Mouse (Mus musculus): ENCODE measurements around the gene Gm10309. TPM values are rescaled to one million over a fixed set of nuclear protein-coding genes. Genes with fewer than 3 reads are reported as not detected.

Gm10309 gene
- polyA plus RNA-seq, 1 experiment from 2014 or later = 0.82 TPM

DNA sequence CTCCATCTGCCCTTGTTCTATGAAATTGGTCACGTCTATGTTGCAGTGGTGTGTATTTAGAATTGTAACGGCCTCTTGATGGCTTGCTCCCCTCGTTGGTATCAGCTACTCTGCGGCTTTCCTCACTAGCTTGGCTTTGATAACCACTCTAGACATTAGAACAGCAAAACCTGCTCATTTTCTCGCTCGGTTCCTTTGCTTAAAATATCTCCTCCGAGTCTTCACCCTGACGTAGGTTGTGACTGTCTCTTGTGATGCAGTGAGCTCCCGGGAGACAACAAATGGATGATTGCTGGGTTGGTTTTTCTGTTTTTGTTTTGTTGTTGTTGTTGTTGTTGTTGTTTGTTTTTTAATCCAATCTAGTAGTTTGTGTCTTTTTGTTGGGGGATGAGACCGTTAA lies 24.0 kb upstream of the Gm10309 start:
- 83% methylated on average over 10 of the region's 10 CpGs for WGBS
- no peak for ATAC-seq (ENCODE audit: low FRiP score, low read depth)

DNA sequence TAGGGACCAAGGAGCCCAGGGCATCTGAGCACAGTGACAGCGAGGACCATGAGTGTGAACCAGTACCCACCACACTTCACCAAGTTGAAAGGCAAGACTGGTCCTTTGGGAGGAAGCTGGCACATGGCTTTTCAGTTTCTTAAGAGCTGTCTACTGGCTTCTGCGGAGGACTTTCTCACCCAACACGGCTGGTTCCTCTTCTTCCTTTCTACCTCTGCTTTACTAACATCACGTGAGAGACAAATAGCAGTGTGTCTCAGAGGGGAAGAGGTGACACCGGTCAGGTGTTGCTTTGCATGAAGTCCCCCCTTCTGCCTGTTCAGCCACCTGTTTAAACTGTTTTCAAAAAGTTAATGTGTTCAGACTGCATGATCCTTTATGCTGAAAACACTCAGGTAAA lies 22.3 kb upstream of the Gm10309 start:
- no peak overlapping the region for H3K9ac ChIP-seq
- H3K27ac ChIP-seq = no peak overlapping the region
- no peak for ATAC-seq (ENCODE audit: low FRiP score, low read depth)
- WGBS = 89% methylated on average over 5 of the region's 5 CpGs
- no peaks in the 10 kb centered on the region for H3K36me3 ChIP-seq
- no peaks in the 10 kb centered on the region for H3K9me3 ChIP-seq
- 0 out of 2 replicates have a peak, but pooled peaks cover 4% of the 10 kb centered on the region for H3K4me1 ChIP-seq
- H3K27me3 ChIP-seq (replicated peaks) = no peaks in the 10 kb centered on the region
- H3K4me2 ChIP-seq (replicated peaks) = no peak overlapping the region
- no peak overlapping the region for H3K4me3 ChIP-seq

More for the DNA sequence above, 24.0 kb upstream of the Gm10309 start:
- Histone ChIP-seq H3K27ac (no peak overlapping the region), H3K4me1 (0 out of 2 replicates have a peak, but pooled peaks cover 10% of the 10 kb centered on the region), H3K4me2 (replicated peaks) (no peak overlapping the region), H3K36me3 (no peaks in the 10 kb centered on the region), H3K9me3 (no peaks in the 10 kb centered on the region), H3K9ac (no peak overlapping the region), H3K27me3 (replicated peaks) (no peaks in the 10 kb centered on the region), H3K4me3 (no peak overlapping the region)

DNA sequence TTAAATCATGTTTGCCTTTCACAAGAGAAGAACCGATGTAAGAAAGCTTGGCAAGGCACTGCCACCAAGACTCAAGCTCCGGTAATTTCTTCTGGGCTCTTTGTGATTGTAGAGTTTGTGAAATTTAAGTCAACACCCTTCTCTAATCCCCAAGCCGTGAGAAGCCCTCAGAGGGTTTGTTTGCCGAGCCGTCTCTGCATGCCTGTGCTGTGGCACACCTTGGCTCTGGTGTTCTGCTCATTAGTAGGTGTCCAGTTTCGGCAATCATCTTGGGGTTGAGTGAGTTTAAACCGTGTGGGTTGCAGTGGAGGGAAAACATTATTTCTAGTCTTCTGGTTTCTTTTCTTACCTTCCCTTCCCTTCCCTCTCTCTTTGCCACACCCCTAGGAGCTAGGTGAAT lies 21.0 kb upstream of the Gm10309 start:
- Histone ChIP-seq H3K4me2 (replicated peaks) (no peak overlapping the region), H3K27me3 (replicated peaks) (no peaks in the 10 kb centered on the region), H3K9ac (no peak overlapping the region), H3K4me3 (no peak overlapping the region), H3K4me1 (0 out of 2 replicates have a peak, but pooled peaks cover 3% of the 10 kb centered on the region), H3K9me3 (no peaks in the 10 kb centered on the region), H3K36me3 (no peaks in the 10 kb centered on the region), H3K27ac (no peak overlapping the region)
- 89% methylated on average over 7 of the region's 7 CpGs for WGBS
- ATAC-seq (ENCODE audit: low FRiP score, low read depth) = no peak

GRCm38 (mm10) chr17:86525075-86525474 lies 20.0 kb upstream of the Gm10309 start:
- ATAC-seq (ENCODE audit: low FRiP score, low read depth) = no peak
- Histone ChIP-seq H3K36me3 (no peaks in the 10 kb centered on the region), H3K27me3 (replicated peaks) (no peaks in the 10 kb centered on the region), H3K27ac (no peak overlapping the region), H3K4me3 (no peak overlapping the region), H3K9ac (no peak overlapping the region), H3K4me1 (0 out of 2 replicates have a peak, but pooled peaks cover 3% of the 10 kb centered on the region), H3K4me2 (replicated peaks) (no peak overlapping the region), H3K9me3 (no peaks in the 10 kb centered on the region)
- WGBS = 89% methylated on average over 2 of the region's 2 CpGs

DNA sequence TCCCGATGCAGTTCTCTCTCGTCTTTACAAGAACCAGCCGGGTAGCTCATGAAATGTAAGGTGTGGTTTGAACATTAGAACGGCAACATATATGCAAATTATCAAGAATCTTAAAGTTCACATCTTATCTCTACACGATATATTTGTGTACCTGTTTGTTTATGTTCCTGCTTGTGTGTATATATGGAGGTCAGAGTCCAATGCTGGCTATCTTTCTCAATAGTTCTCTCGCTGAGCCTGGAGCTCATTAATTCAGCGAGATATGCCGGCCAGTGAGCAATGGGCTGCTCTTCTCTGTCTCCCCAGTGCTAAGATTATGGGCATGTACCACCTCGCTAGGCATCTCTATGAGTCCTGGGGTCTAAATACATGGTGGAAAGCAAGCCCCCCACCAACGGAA lies 18.8 kb upstream of the Gm10309 start:
- Histone ChIP-seq H3K4me3 (no peak overlapping the region), H3K27ac (no peak overlapping the region), H3K4me1 (no peaks in the 10 kb centered on the region), H3K9me3 (no peaks in the 10 kb centered on the region), H3K9ac (no peak overlapping the region), H3K27me3 (replicated peaks) (no peaks in the 10 kb centered on the region), H3K4me2 (replicated peaks) (no peak overlapping the region), H3K36me3 (no peaks in the 10 kb centered on the region)
- 94% methylated on average over 10 of the region's 10 CpGs for WGBS
- no peak for ATAC-seq (ENCODE audit: low FRiP score, low read depth)

DNA sequence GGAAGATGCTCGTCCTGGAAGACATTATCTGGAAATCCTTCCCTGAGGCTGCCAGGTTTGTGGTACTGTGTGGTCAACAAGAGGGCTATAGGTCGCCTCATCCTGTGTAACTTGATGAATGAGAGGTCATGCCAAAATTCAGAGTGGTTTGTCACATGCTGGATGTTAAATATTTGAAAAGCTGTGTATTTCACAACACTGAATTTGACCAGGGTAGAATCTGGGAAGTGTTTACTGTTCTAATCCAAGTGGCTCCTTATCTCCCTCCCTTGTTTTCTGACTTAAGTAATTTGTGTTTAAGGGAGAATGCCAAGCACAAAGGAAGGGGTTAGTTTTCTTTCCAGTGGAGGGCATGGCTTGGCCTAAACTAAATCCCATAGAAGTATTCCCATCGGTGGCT lies 18.3 kb upstream of the Gm10309 start:
- no peak overlapping the region for H3K9ac ChIP-seq
- H3K36me3 ChIP-seq = no peaks in the 10 kb centered on the region
- H3K9me3 ChIP-seq = no peaks in the 10 kb centered on the region
- no peak overlapping the region for H3K27ac ChIP-seq
- H3K4me3 ChIP-seq = no peak overlapping the region
- H3K4me1 ChIP-seq = no peaks in the 10 kb centered on the region
- H3K27me3 ChIP-seq (replicated peaks) = no peaks in the 10 kb centered on the region
- no peak for ATAC-seq (ENCODE audit: low FRiP score, low read depth)
- H3K4me2 ChIP-seq (replicated peaks) = no peak overlapping the region
- 84% methylated on average over 3 of the region's 3 CpGs for WGBS

GRCm38 (mm10) chr17:86522649-86523048 lies 17.6 kb upstream of the Gm10309 start:
- no peaks in the 10 kb centered on the region for H3K36me3 ChIP-seq
- no peaks in the 10 kb centered on the region for H3K4me1 ChIP-seq
- ATAC-seq (ENCODE audit: low FRiP score, low read depth) = no peak
- no peak overlapping the region for H3K9ac ChIP-seq
- H3K27ac ChIP-seq = no peak overlapping the region
- no peaks in the 10 kb centered on the region for H3K27me3 ChIP-seq (replicated peaks)
- H3K4me2 ChIP-seq (replicated peaks) = no peak overlapping the region
- H3K4me3 ChIP-seq = no peak overlapping the region
- 93% methylated on average over 5 of the region's 5 CpGs for WGBS
- no peaks in the 10 kb centered on the region for H3K9me3 ChIP-seq

DNA sequence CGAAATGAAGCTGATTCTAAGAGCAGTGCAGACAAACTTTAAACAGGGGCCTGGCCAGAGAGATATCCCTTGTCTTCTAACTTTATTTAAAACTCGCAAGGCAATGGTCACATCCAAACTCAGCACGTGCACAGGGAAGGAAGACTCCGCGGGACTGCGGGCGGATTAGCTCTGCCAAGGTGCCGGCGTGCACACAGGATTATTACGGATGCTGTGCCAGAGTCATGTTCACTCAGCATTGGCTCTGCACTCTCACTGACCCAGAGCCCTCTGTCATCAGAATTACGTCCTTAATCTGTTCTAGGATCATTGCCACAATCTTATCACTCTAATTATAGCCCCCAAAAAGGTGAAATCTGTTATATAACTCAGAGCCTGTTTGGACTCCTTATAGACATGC lies 16.2 kb upstream of the Gm10309 start:
- no peak for ATAC-seq (ENCODE audit: low FRiP score, low read depth)
- H3K4me2 ChIP-seq (replicated peaks) = no peak overlapping the region
- H3K4me1 ChIP-seq = no peaks in the 10 kb centered on the region
- H3K9me3 ChIP-seq = no peaks in the 10 kb centered on the region
- H3K27me3 ChIP-seq (replicated peaks) = no peaks in the 10 kb centered on the region
- WGBS = 95% methylated on average over 11 of the region's 11 CpGs
- no peak overlapping the region for H3K27ac ChIP-seq
- no peak overlapping the region for H3K4me3 ChIP-seq
- no peaks in the 10 kb centered on the region for H3K36me3 ChIP-seq
- H3K9ac ChIP-seq = no peak overlapping the region

- H3K4me2 ChIP-seq (replicated peaks) = no peak overlapping the region
- no peaks in the 10 kb centered on the region for H3K27me3 ChIP-seq (replicated peaks)
- whole genome bisulfite sequencing = 90% methylated on average over 7 of the region's 7 CpGs
- H3K4me3 ChIP-seq = no peak overlapping the region
- no peak overlapping the region for H3K9ac ChIP-seq
- no peaks in the 10 kb centered on the region for H3K4me1 ChIP-seq
- H3K36me3 ChIP-seq = no peaks in the 10 kb centered on the region
- H3K9me3 ChIP-seq = no peaks in the 10 kb centered on the region
- no peak overlapping the region for H3K27ac ChIP-seq
- no peak for ATAC-seq (ENCODE audit: low FRiP score, low read depth)
These were observed 13.6 kb upstream of the Gm10309 start for GRCm38 (mm10) chr17:86518604-86519003.

GRCm38 (mm10) chr17:86516630-86517029 lies 11.6 kb upstream of the Gm10309 start:
- H3K4me1 ChIP-seq = no peaks in the 10 kb centered on the region
- WGBS = 79% methylated on average over 5 of the region's 5 CpGs
- no peak overlapping the region for H3K4me2 ChIP-seq (replicated peaks)
- H3K9ac ChIP-seq = no peak overlapping the region
- H3K4me3 ChIP-seq = no peak overlapping the region
- no peaks in the 10 kb centered on the region for H3K27me3 ChIP-seq (replicated peaks)
- ATAC-seq (ENCODE audit: low FRiP score, low read depth) = no peak
- H3K27ac ChIP-seq = no peak overlapping the region
- H3K36me3 ChIP-seq = no peaks in the 10 kb centered on the region
- no peaks in the 10 kb centered on the region for H3K9me3 ChIP-seq

- no peak overlapping the region for H3K9ac ChIP-seq
- no peak overlapping the region for H3K4me3 ChIP-seq
- no peaks in the 10 kb centered on the region for H3K4me1 ChIP-seq
- no peaks in the 10 kb centered on the region for H3K27me3 ChIP-seq (replicated peaks)
- no peak for ATAC-seq (ENCODE audit: low FRiP score, low read depth)
- no peak overlapping the region for H3K4me2 ChIP-seq (replicated peaks)
- 84% methylated on average over 13 of the region's 13 CpGs for WGBS
- H3K9me3 ChIP-seq = no peaks in the 10 kb centered on the region
- H3K27ac ChIP-seq = no peak overlapping the region
- no peaks in the 10 kb centered on the region; the same call in 1 of the 2 replicates for H3K36me3 ChIP-seq
These were observed 10.1 kb upstream of the Gm10309 start for GRCm38 (mm10) chr17:86514974-86515620.

- no peak overlapping the region for H3K9ac ChIP-seq
- H3K27me3 ChIP-seq (replicated peaks) = no peaks in the 10 kb centered on the region
- no peak overlapping the region for H3K4me2 ChIP-seq (replicated peaks)
- H3K9me3 ChIP-seq = no peaks in the 10 kb centered on the region
- no peak for ATAC-seq (ENCODE audit: low FRiP score, low read depth)
- H3K27ac ChIP-seq = no peak overlapping the region
- 0 out of 2 replicates have a peak, but pooled peaks cover 2% of the 10 kb centered on the region for H3K4me1 ChIP-seq
- no peak overlapping the region for H3K4me3 ChIP-seq
- WGBS = 68% methylated on average over 5 of the region's 5 CpGs
- no peaks in the 10 kb centered on the region; the same call in 1 of the 2 replicates for H3K36me3 ChIP-seq
These were observed 4.8 kb upstream of the Gm10309 start for GRCm38 (mm10) chr17:86509871-86510270.

DNA sequence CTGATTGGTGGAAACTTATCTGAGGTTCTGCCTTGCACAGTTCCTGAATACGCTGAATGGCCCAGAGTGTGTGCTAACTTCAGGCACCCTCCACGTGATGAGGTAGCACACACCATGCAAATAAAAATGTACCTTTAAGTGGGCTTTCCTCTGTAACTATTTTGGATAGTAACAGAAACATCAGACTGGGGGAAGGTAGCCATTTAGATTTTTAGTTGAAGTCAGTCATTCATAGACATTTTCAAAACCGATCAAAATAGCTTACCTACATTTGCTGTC lies 3.1 kb upstream of the Gm10309 start:
- H3K27ac ChIP-seq = no peak overlapping the region
- H3K4me1 ChIP-seq = 0 out of 2 replicates have a peak, but pooled peaks cover 2% of the 10 kb centered on the region
- no peak overlapping the region for H3K4me2 ChIP-seq (replicated peaks)
- H3K27me3 ChIP-seq (replicated peaks) = no peaks in the 10 kb centered on the region
- H3K9me3 ChIP-seq = no peaks in the 10 kb centered on the region
- ATAC-seq (ENCODE audit: low FRiP score, low read depth) = no peak
- H3K9ac ChIP-seq = no peak overlapping the region
- 94% methylated on average over 3 of the region's 3 CpGs for WGBS
- no peak overlapping the region for H3K4me3 ChIP-seq
- no peaks in the 10 kb centered on the region; the same call in 1 of the 2 replicates for H3K36me3 ChIP-seq
